Mouse (Mus musculus) heart, adult 18-20 months (tissue): ENCODE results near the gene Kcnn1. TPM values are rescaled to one million over a fixed set of nuclear protein-coding genes. Genes with fewer than 3 reads are reported as not detected.

Experiments
- DNase-seq, 2 experiments: peaks; one replicate each; pipeline ENCODE4 v3.0.0; 2021 to 2022; ENCODE audit warnings: mixed read lengths in 1 of 2
- total RNA-seq, 2 experiments: library from RNA; stranded (reverse); gene quantifications; 2 replicates each; pipeline ENCODE4 v1.2.3; 2021

The Kcnn1 gene
- total RNA-seq, 2 experiments from 2014 or later, result 13.7 to 14.4 TPM

GRCm38 (mm10) chr8:70810962-70811680, 51.9 kb downstream of the Kcnn1 start:
- no peak for DNase-seq

- no peak for DNase-seq
Observed at GRCm38 (mm10) chr8:70808955-70809701, 53.9 kb downstream of the Kcnn1 start.

GRCm38 (mm10) chr8:70808239-70808638, 54.8 kb downstream of the Kcnn1 start, which contains the start of gene Il12rb1:
Il12rb1 (plus strand) TSS chr8:70808449.
- no peak for DNase-seq

- DNase-seq, result no peak
Observed at GRCm38 (mm10) chr8:70807304-70807703, 55.8 kb downstream of the Kcnn1 start.

- DNase-seq, result peak; percentile 52 to 83
Observed at GRCm38 (mm10) chr8:70806541-70806940, 56.5 kb downstream of the Kcnn1 start.

GRCm38 (mm10) chr8:70804481-70805206, 58.4 kb downstream of the Kcnn1 start, which contains the start of gene Mast3:
Mast3 (minus strand) TSS chr8:70805054.
- peak; percentile 89 to 93 for DNase-seq

- DNase-seq, result peak; percentile 64 to 76
Observed at GRCm38 (mm10) chr8:70803761-70804480, 59.1 kb downstream of the Kcnn1 start.

GRCm38 (mm10) chr8:70802786-70803510, 60.1 kb downstream of the Kcnn1 start:
- DNase-seq, result no peak

GRCm38 (mm10) chr8:70801830-70802229, 61.2 kb downstream of the Kcnn1 start:
- no peak for DNase-seq

GRCm38 (mm10) chr8:70801156-70801555, 61.9 kb downstream of the Kcnn1 start:
- peak in 1 of 2 experiments; percentile 43 for DNase-seq

- no peak for DNase-seq
Observed at GRCm38 (mm10) chr8:70800648-70801047, 62.4 kb downstream of the Kcnn1 start.

- peak; percentile 67 to 78 for DNase-seq
Observed at GRCm38 (mm10) chr8:70798281-70798680, 64.8 kb downstream of the Kcnn1 start.

- peak; percentile 91 to 92 for DNase-seq
Observed at GRCm38 (mm10) chr8:70797081-70798070, 65.7 kb downstream of the Kcnn1 start.

- no peak for DNase-seq
Observed at GRCm38 (mm10) chr8:70796403-70797080, 66.5 kb downstream of the Kcnn1 start.

GRCm38 (mm10) chr8:70795370-70795769, 67.7 kb downstream of the Kcnn1 start:
- no peak for DNase-seq

- DNase-seq, result no peak
Observed at GRCm38 (mm10) chr8:70794215-70794614, 68.8 kb downstream of the Kcnn1 start.

GRCm38 (mm10) chr8:70792700-70793099, 70.4 kb downstream of the Kcnn1 start:
- no peak for DNase-seq
